Mouse (Mus musculus) lung, postnatal 0 days (tissue): ENCODE measurements around the gene Mtmr4.

Experiments used
- CTCF ChIP-seq: IDR thresholded peaks from 2 replicates; pipeline ENCODE4 v1.5.1; 2016; ENCODE audit warnings: antibody characterized with exemption, mild to moderate bottlenecking
- EP300 ChIP-seq: IDR thresholded peaks from 2 replicates; pipeline ENCODE4 v1.6.1; 2016; ENCODE audit warnings: antibody characterized with exemption, mild to moderate bottlenecking, control low read depth

DNA sequence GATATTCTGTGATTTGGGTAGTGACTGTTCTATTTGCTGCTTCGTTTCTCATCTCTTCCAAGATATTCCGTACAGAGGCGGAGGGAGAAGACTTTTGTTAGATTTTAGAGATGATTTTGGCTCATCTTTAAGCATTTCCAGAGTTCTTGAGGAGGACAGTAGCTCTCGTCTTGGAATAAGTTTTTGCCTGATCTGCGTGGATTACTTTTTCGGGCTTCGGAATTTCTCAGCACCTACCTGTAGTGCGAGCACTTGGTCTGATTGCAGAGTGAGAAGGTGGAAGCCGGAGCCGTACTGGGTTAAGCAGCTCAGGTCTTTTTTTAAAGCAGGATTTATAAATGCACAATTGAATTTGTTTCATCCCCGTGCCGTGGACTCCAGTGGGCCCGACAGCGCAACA, 70.9 kb downstream of the Mtmr4 start:
- TF ChIP-seq CTCF (no peak), EP300 (0 out of 2 replicates have a peak, but pooled peaks have one; percentile 7)
